Mouse (Mus musculus): ENCODE data around the gene Capza2. TPM values are rescaled to one million over a fixed set of nuclear protein-coding genes. Genes with fewer than 3 reads are reported as not detected.
A peak's percentile ranks its signal among the peaks of the same experiment; 100 is the strongest.

Gene Capza2
- polyA plus RNA-seq, 1 experiment: 17.6 TPM

DNA sequence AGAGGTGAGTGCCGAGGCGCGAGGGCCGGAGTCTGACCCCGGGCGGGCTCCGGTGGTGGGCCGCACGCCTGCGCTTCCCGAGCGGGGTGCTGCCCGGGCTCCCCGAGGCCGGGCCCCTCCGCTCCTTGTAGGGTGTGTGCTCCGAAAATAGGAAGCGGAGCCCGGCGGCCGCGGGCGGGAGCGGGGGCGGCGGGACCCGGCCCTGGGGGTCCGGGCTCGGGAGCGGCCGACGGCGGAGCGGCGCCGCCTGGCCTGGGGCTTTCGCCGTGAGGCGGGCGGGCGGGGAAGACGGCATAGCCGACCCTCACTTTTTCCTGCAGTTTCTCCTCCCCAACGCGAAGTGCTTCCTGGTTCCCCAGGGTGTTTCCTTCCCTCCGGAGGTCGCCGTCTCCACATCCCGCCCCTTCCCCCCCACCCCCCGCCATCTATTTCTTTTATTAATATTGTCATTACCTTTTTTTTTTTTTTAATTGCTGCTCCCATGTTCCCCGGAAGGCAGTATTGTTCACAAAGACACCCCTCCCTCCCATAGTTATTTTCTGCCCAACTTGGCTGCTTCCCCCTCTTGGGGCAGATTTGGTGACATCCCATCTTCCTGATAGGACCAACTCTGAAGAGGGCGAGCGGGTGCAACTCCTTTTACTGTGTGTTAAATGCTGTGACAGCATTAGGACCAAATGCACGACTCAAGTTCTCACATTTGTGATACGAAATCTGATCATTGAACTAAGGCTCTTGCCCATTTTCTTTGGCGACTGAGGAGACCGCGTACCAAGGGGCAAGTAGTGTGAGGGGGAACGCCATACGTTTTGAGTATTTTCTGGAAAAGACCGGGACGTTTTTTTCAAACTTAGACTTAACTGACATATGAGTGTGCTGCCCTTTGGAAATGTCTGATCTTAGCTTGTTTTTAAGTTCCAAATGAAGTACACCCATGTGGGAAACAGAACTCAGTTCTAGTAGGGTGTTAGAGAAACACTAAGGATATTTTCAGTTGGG, 1.5 kb downstream of the Capza2 start:
- TF ChIP-seq CTCF (IDR thresholded peaks at IDR 0.05; ENCODE audit: insufficient read depth, low read length) (no peak), POLR2A (IDR thresholded peaks at IDR 0.05; ENCODE audit: borderline replicate concordance, extremely low read depth, low read depth, low read length) (peak; percentile 48; the same call in 1 of the 2 replicates)
- under 1% methylated on average over 47 of the region's 62 CpGs for WGBS
- Histone ChIP-seq H3K4me3 (replicated peaks; ENCODE audit: extremely low read depth, low read depth, low read length) (peak overlapping the region; percentile 74), H3K4me1 (ENCODE audit: control insufficient read depth, insufficient read depth, low read length) (peaks cover 5% of the 10 kb centered on the region)
- peak; percentile 44 for DNase-seq

DNA sequence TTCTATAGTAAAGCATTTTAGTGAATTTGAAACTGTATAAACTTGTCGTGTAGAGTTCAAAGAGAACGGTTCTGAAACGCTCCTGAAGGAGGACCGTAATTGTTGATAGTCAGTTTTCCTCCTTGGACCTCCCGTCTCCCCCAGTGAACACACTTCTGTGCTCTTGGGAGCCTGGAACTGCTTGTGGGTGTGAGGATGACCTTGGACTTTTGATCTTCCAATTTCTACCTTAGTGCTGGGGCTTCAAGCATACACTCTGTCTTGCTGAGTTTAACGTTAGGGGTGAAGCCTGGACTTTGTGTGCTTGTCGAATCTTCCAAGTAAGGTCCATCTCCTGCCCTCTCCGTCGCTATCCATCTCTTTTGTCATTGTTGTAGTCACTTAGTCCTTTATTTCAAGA, 4.0 kb downstream of the Capza2 start:
- H3K4me3 ChIP-seq (replicated peaks; ENCODE audit: extremely low read depth, low read depth, low read length): no peak overlapping the region
- no peak for TF ChIP-seq CTCF (IDR thresholded peaks at IDR 0.05; ENCODE audit: insufficient read depth, low read length)
- TF ChIP-seq POLR2A (IDR thresholded peaks at IDR 0.05; ENCODE audit: borderline replicate concordance, extremely low read depth, low read depth, low read length): no peak
- WGBS: 72% methylated on average over 9 of the region's 9 CpGs
- no peak for DNase-seq
- peaks cover 9% of the 10 kb centered on the region for H3K4me1 ChIP-seq (ENCODE audit: control insufficient read depth, insufficient read depth, low read length)

GRCm38 (mm10) chr6:17642739-17643138, 6.7 kb downstream of the Capza2 start:
- 24% methylated on average over 3 of the region's 3 CpGs for WGBS
- Histone ChIP-seq H3K4me3 (replicated peaks; ENCODE audit: extremely low read depth, low read depth, low read length) (no peak overlapping the region), H3K4me1 (ENCODE audit: control insufficient read depth, insufficient read depth, low read length) (peaks cover 21% of the 10 kb centered on the region)
- no peak for DNase-seq
- TF ChIP-seq CTCF (IDR thresholded peaks at IDR 0.05; ENCODE audit: insufficient read depth, low read length) (no peak), POLR2A (IDR thresholded peaks at IDR 0.05; ENCODE audit: borderline replicate concordance, extremely low read depth, low read depth, low read length) (no peak)

- Histone ChIP-seq H3K4me3 (replicated peaks; ENCODE audit: extremely low read depth, low read depth, low read length) (no peak overlapping the region), H3K4me1 (ENCODE audit: control insufficient read depth, insufficient read depth, low read length) (peaks cover 18% of the 10 kb centered on the region)
- 27% methylated on average over 3 of the region's 3 CpGs for WGBS
- TF ChIP-seq CTCF (IDR thresholded peaks at IDR 0.05; ENCODE audit: insufficient read depth, low read length): no peak
- TF ChIP-seq POLR2A (IDR thresholded peaks at IDR 0.05; ENCODE audit: borderline replicate concordance, extremely low read depth, low read depth, low read length): no peak
- DNase-seq: no peak
These were observed 10.1 kb downstream of the Capza2 start for GRCm38 (mm10) chr6:17646107-17646506.

GRCm38 (mm10) chr6:17652132-17652531, 16.1 kb downstream of the Capza2 start:
- TF ChIP-seq CTCF (IDR thresholded peaks at IDR 0.05; ENCODE audit: insufficient read depth, low read length): no peak
- TF ChIP-seq POLR2A (IDR thresholded peaks at IDR 0.05; ENCODE audit: borderline replicate concordance, extremely low read depth, low read depth, low read length): no peak
- 45% methylated on average over 2 of the region's 2 CpGs for WGBS
- H3K4me1 ChIP-seq (ENCODE audit: control insufficient read depth, insufficient read depth, low read length): peaks cover 3% of the 10 kb centered on the region
- no peak for DNase-seq
- no peak overlapping the region for H3K4me3 ChIP-seq (replicated peaks; ENCODE audit: extremely low read depth, low read depth, low read length)

GRCm38 (mm10) chr6:17655080-17655479, 19.0 kb downstream of the Capza2 start:
- H3K4me3 ChIP-seq (replicated peaks; ENCODE audit: extremely low read depth, low read depth, low read length): no peak overlapping the region
- TF ChIP-seq POLR2A (IDR thresholded peaks at IDR 0.05; ENCODE audit: borderline replicate concordance, extremely low read depth, low read depth, low read length): no peak
- no peak for TF ChIP-seq CTCF (IDR thresholded peaks at IDR 0.05; ENCODE audit: insufficient read depth, low read length)
- DNase-seq: no peak
- WGBS: 71% methylated on average over 2 of the region's 2 CpGs
- peaks cover 3% of the 10 kb centered on the region for H3K4me1 ChIP-seq (ENCODE audit: control insufficient read depth, insufficient read depth, low read length)

GRCm38 (mm10) chr6:17657308-17657707, 21.3 kb downstream of the Capza2 start:
- TF ChIP-seq CTCF (IDR thresholded peaks at IDR 0.05; ENCODE audit: insufficient read depth, low read length): no peak
- TF ChIP-seq POLR2A (IDR thresholded peaks at IDR 0.05; ENCODE audit: borderline replicate concordance, extremely low read depth, low read depth, low read length): no peak
- H3K4me3 ChIP-seq (replicated peaks; ENCODE audit: extremely low read depth, low read depth, low read length): no peak overlapping the region
- H3K4me1 ChIP-seq (ENCODE audit: control insufficient read depth, insufficient read depth, low read length): no peaks in the 10 kb centered on the region; the same call in none of the 2 replicates
- no peak for DNase-seq
- 75% methylated on average over 1 of the region's 1 CpGs for WGBS

DNA sequence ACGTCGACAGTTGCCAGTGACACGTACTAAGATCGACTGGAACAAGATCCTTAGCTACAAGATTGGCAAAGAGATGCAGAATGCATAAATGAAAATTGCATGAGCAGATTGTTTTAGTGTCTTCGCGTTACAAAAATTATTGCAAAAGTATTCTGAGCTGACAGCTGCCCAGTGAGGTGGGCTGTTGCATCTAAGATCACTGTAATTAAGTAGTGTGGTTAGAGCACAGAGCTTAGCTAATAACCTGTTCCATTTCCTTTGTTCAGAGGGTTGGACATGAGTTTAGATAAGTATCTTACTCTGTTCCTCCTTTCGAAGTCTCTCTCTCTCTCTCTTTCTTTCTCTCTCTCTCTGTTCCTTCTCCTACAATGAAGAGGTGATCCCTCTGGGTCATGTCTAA, 29.3 kb downstream of the Capza2 start:
- Histone ChIP-seq H3K4me1 (ENCODE audit: control insufficient read depth, insufficient read depth, low read length) (no peaks in the 10 kb centered on the region), H3K4me3 (replicated peaks; ENCODE audit: extremely low read depth, low read depth, low read length) (no peak overlapping the region)
- no peak for DNase-seq
- WGBS: 93% methylated on average over 7 of the region's 7 CpGs
- TF ChIP-seq POLR2A (IDR thresholded peaks at IDR 0.05; ENCODE audit: borderline replicate concordance, extremely low read depth, low read depth, low read length): no peak
- no peak for TF ChIP-seq CTCF (IDR thresholded peaks at IDR 0.05; ENCODE audit: insufficient read depth, low read length)

GRCm38 (mm10) chr6:17666024-17666423, 30.0 kb downstream of the Capza2 start:
- Histone ChIP-seq H3K4me1 (ENCODE audit: control insufficient read depth, insufficient read depth, low read length) (no peaks in the 10 kb centered on the region), H3K4me3 (replicated peaks; ENCODE audit: extremely low read depth, low read depth, low read length) (no peak overlapping the region)
- DNase-seq: no peak
- no peak for TF ChIP-seq CTCF (IDR thresholded peaks at IDR 0.05; ENCODE audit: insufficient read depth, low read length)
- TF ChIP-seq POLR2A (IDR thresholded peaks at IDR 0.05; ENCODE audit: borderline replicate concordance, extremely low read depth, low read depth, low read length): no peak

GRCm38 (mm10) chr6:17667813-17668212, 31.8 kb downstream of the Capza2 start:
- no peak for DNase-seq
- no peak overlapping the region for H3K4me3 ChIP-seq (replicated peaks; ENCODE audit: extremely low read depth, low read depth, low read length)
- TF ChIP-seq CTCF (IDR thresholded peaks at IDR 0.05; ENCODE audit: insufficient read depth, low read length): no peak
- no peak for TF ChIP-seq POLR2A (IDR thresholded peaks at IDR 0.05; ENCODE audit: borderline replicate concordance, extremely low read depth, low read depth, low read length)
- WGBS: 70% methylated on average over 3 of the region's 3 CpGs
- no peaks in the 10 kb centered on the region for H3K4me1 ChIP-seq (ENCODE audit: control insufficient read depth, insufficient read depth, low read length)
